8 mouse cellular contexts compared by ENCODE assay signal in the genomic region with DNA sequence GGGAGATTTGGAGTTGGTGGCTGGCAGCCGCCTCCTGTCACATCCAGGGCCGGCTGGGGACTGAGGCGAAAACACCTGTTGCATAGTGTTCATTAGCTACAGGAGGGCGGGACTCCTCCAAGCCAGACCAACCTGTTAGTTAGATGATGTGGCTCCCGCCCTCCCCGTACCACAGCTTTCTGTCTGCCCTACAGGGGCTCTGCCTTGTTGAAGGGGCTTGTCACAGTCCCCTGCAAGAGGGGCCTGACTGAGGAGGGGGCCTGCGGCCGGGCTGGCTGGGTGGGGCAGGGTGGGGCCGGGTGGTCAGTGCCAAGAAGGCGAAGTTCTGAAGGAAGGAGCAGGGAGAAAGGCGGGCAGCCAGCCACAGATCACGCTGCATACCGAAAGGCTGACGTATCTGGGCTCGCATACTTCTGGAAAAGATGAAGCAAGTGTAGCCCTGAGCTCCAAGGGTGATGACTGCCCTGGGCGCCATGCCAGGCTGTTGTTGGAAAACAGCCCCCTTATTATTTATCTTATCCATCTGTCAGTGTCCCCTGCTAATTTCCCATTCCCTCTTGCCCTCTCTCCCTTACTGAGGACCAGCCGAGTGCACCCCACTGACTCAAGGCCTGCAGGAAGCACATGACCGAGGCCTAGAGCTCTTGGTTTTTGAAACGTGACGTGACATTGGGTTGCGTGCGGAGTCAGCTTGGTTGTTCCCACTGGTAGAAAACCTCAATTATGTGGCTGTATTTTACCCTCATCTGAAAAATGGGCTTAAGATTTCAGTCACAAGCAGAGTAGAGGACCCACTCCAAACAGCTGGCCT. TPM values are rescaled to one million over a fixed set of nuclear protein-coding genes. Genes with fewer than 3 reads are reported as not detected.
DNase-seq lines count a peak whose midpoint lies in the region; ATAC-seq and TF ChIP-seq lines count a peak whose summit lies in the region.

A gene (minus strand): TSS at position 62 of the 811 bp plus-strand sequence.

- no peak within 1 kb of the TSS; the same call in 1 of the 2 replicates for H3K9ac ChIP-seq in heart, adult 2 months (ENCODE audit: low read depth, low read length)
- H3K9ac ChIP-seq in kidney, embryonic 14.5 days (ENCODE audit: low read depth, low read length), result 0 out of 2 replicates have a peak within 1 kb of the TSS, but pooled peaks have one; percentile 4
- no peak within 1 kb of the TSS for H3K9ac ChIP-seq in neural tube, embryonic 15.5 days (replicated peaks)

- H3K4me2 ChIP-seq in kidney, embryonic 14.5 days (replicated peaks; ENCODE audit: low read depth, low read length), result no peak within 1 kb of the TSS; the same call in 1 of the 2 replicates
- no peak within 1 kb of the TSS for H3K4me2 ChIP-seq in neural tube, embryonic 15.5 days

- no peaks in the 10 kb centered on the region for H3K27me3 ChIP-seq in heart, adult 2 months (ENCODE audit: control insufficient read depth, insufficient read depth, low read length)
- H3K27me3 ChIP-seq in kidney, embryonic 14.5 days (ENCODE audit: control insufficient read depth, insufficient read depth, low read length), result no peaks in the 10 kb centered on the region
- no peaks in the 10 kb centered on the region for H3K27me3 ChIP-seq in neural tube, embryonic 15.5 days (replicated peaks)

- ATAC-seq in kidney, embryonic 14.5 days (ENCODE audit: low FRiP score, low TSS enrichment), result peak; percentile 26; the same call in 1 of the 2 replicates
- no peak for ATAC-seq in neural tube, embryonic 15.5 days (ENCODE audit: low FRiP score)

- no peak for TF ChIP-seq POLR2A in heart, adult 2 months (IDR thresholded peaks at IDR 0.05; ENCODE audit: insufficient read depth, low read depth, low read length)

- intact Hi-C loops in heart, adult 2 months (cut with DNase I), result no loop called here
- intact Hi-C loops in left cerebral cortex, postnatal 36 days (cut with DNase I), result no loop called here

- H3K9me3 ChIP-seq in kidney, embryonic 14.5 days (ENCODE audit: control insufficient read depth, low read length), result no peaks in the 10 kb centered on the region
- no peaks in the 10 kb centered on the region for H3K9me3 ChIP-seq in neural tube, embryonic 15.5 days (replicated peaks)

- peak; percentile 26 for DNase-seq in right cerebral cortex, postnatal 4 days
- no peak for DNase-seq in right cerebral cortex, adult 18-20 months
- DNase-seq in heart, adult 2 months, result peak; percentile 88 to 92
- peak; percentile 50 for DNase-seq in ovary, postnatal 10 days (ENCODE audit: low spot score)
- DNase-seq in left cerebral cortex, postnatal 36 days (ENCODE audit: low spot score in 2 of 2), result no peak
- no peak for DNase-seq in right cerebral cortex, postnatal 14 days

- 32% methylated on average over 22 of the region's 22 CpGs for WGBS in heart, adult 2 months
- 57% methylated on average over 22 of the region's 22 CpGs for WGBS in kidney, embryonic 14.5 days
- WGBS in neural tube, embryonic 15.5 days, result 59% methylated on average over 22 of the region's 22 CpGs

- no peaks in the 10 kb centered on the region for H3K36me3 ChIP-seq in heart, adult 2 months (ENCODE audit: control insufficient read depth, insufficient read depth, low read length)
- H3K36me3 ChIP-seq in kidney, embryonic 14.5 days (ENCODE audit: control insufficient read depth, insufficient read depth, low read length), result no peaks in the 10 kb centered on the region
- H3K36me3 ChIP-seq in neural tube, embryonic 15.5 days, result no peaks in the 10 kb centered on the region

- TF ChIP-seq CTCF in heart, adult 2 months (IDR thresholded peaks at IDR 0.05), result no peak

- no peak within 1 kb of the TSS for H3K4me3 ChIP-seq in heart, adult 2 months
- no peak within 1 kb of the TSS for H3K4me3 ChIP-seq in kidney, embryonic 14.5 days (ENCODE audit: low read length)
- no peak within 1 kb of the TSS for H3K4me3 ChIP-seq in neural tube, embryonic 15.5 days (replicated peaks)

- peaks cover 27% of the 10 kb centered on the region for H3K4me1 ChIP-seq in heart, adult 2 months (ENCODE audit: control insufficient read depth, insufficient read depth, low read length)
- peaks cover 17% of the 10 kb centered on the region for H3K4me1 ChIP-seq in kidney, embryonic 14.5 days (ENCODE audit: control insufficient read depth, insufficient read depth, low read length)
- peaks cover 9% of the 10 kb centered on the region; the same call in 1 of the 2 replicates for H3K4me1 ChIP-seq in neural tube, embryonic 15.5 days

- peak within 1 kb of the TSS; percentile 68 for H3K27ac ChIP-seq in heart, adult 2 months
- H3K27ac ChIP-seq in kidney, embryonic 14.5 days (ENCODE audit: low read depth, low read length), result peak within 1 kb of the TSS; percentile 47; the same call in 1 of the 2 replicates
- H3K27ac ChIP-seq in neural tube, embryonic 15.5 days (replicated peaks), result no peak within 1 kb of the TSS

- no peaks in the 10 kb centered on the region for H3K79me2 ChIP-seq in heart, adult 2 months (replicated peaks; ENCODE audit: control insufficient read depth, insufficient read depth, low read length)

- peak; percentile 62; the same call in 1 of the 2 replicates for TF ChIP-seq EP300 in heart, adult 2 months (IDR thresholded peaks at IDR 0.05; ENCODE audit: insufficient read depth, low read depth, low read length)

RNA-seq across cellular contexts. Expression of the gene that starts here (rescaled TPM):
- 1 to 10 TPM; 2.2 to 2.8 TPM for total RNA-seq in heart, adult 2 months (2021)
- polyA plus RNA-seq in heart, adult 2 months (2012; rRNA removed), result 2.0 and 3.2 TPM in 2 replicates
- 2.4 and 3.6 TPM in 2 replicates for polyA plus RNA-seq in kidney, embryonic 14.5 days (2014; fragmentation: Nextera tagmentation; extraction: Ambion mirVana)
- 0.12 and 0.41 TPM in 2 replicates for polyA plus RNA-seq in neural tube, embryonic 15.5 days (2015; fragmentation: Nextera tagmentation; extraction: Ambion mirVana)
- total RNA-seq in left cerebral cortex, postnatal 36 days (2021), result 1 to 10 TPM; 3.4 to 6.1 TPM

Comparison
In these comparisons a context has a peak if more than half of its experiments do, and no peak if none do; other contexts are left out.
1. DNase-seq: peak in right cerebral cortex, postnatal 4 days (single experiment), heart, adult 2 months (2 of 2) and ovary, postnatal 10 days (single experiment); none in right cerebral cortex, adult 18-20 months (single experiment), left cerebral cortex, postnatal 36 days (0 of 2) and right cerebral cortex, postnatal 14 days (single experiment).